Mouse (Mus musculus): Measurements from ENCODE around the gene Gm17542.

DNA sequence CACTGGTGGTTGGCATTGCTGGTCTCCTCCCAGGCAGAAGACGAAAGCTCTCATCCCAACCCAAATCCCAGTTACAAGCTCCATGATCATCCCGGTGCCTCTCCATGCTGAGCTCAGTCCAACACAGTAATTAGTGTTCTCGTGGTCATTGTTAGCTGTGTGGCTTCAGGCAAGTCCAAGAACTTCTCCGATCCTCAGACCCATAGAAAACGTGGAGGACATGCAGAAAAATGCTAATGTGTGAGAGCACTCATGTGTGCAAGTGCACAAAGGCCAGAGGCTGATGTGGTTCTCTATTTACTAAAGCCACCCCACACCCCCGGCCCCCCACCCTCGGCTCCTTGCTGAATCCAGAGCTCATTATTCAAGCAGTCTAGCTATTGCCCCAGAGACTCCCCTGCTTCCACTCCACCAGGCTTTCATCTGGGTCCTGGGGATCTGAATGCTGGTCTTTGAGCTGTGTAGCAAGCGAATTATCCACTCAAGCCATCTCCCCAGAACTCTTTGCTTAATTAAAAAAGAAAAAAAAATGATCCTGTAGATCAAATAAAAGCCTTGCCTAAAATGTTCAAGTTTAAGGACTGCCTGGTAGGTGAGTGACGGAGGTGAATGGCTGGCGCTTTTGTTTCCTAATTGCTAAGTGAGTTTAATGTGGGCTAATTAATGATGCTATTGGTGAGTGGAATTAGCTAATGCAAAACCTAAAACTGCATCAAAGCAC is 45.3 kb downstream of the Gm17542 start:
- no peak for TF ChIP-seq CTCF (conservative IDR thresholded peaks at IDR 0.05; ENCODE audit: low read length)
- TF ChIP-seq POU5F1 (IDR thresholded peaks at IDR 0.05; ENCODE audit: borderline replicate concordance, low read length): no peak
